Mouse (Mus musculus) CH12.LX (cell line): Measurements from ENCODE around the gene Gm20518. TPM values are rescaled to one million over a fixed set of nuclear protein-coding genes. Genes with fewer than 3 reads are reported as not detected.

Experiments
- DNase-seq: peaks from one replicate; pipeline ENCODE4 v3.0.0-alpha.2; 2013; ENCODE audit errors: extremely low read depth
- H3K27ac ChIP-seq: 2 replicates; pipeline ENCODE4 v1.5.1; 2012; ENCODE audit warnings: low read depth, mild to moderate bottlenecking, control low read depth, moderate library complexity; ENCODE audit not compliant: insufficient read depth
- H3K27me3 ChIP-seq: replicated peaks from 2 replicates; pipeline ENCODE3; 2012; ENCODE audit warnings: inconsistent platforms
- H3K36me3 ChIP-seq, 2 experiments: replicated peaks in 1 of 2; 2 replicates each; pipeline versions ENCODE3 to v1.6.1; 2012; ENCODE audit warnings: inconsistent platforms in 1 of 2, low read length in 1 of 2, mild to moderate bottlenecking in 1 of 2, mixed read lengths in 1 of 2, moderate library complexity in 1 of 2; ENCODE audit not compliant: control insufficient read depth in 1 of 2, insufficient read depth in 1 of 2
- H3K4me1 ChIP-seq, 2 experiments: 2 replicates each; pipeline ENCODE4 v1.6.1; 2012; ENCODE audit warnings: inconsistent platforms in 1 of 2, moderate library complexity in 1 of 2; ENCODE audit not compliant: insufficient read depth in 2 of 2, control insufficient read depth in 1 of 2
- H3K4me2 ChIP-seq: 2 replicates; pipeline ENCODE4 v1.6.1; 2012; ENCODE audit warnings: low read depth, mild to moderate bottlenecking, control low read depth; ENCODE audit not compliant: poor library complexity, insufficient read depth, severe bottlenecking
- H3K4me3 ChIP-seq, 3 experiments: fragments of 150-350 bp in 1 of 3; sonication (generic) in 1 of 3; replicated peaks in 1 of 3; 2 replicates each; pipeline versions ENCODE3 to v1.5.1; 2011 to 2012; ENCODE audit warnings: low read depth in 2 of 3, low read length in 2 of 3, mild to moderate bottlenecking in 2 of 3, moderate library complexity in 2 of 3, control low read depth in 1 of 3, improper control_type of control experiment in 1 of 3, inconsistent platforms in 1 of 3, mixed read lengths in 1 of 3; ENCODE audit not compliant: poor library complexity in 1 of 3
- H3K79me2 ChIP-seq: replicated peaks from 2 replicates; pipeline ENCODE4 v1.6.1; 2012; ENCODE audit warnings: mild to moderate bottlenecking, moderate library complexity; ENCODE audit not compliant: control insufficient read depth, poor library complexity, insufficient read depth, severe bottlenecking; ENCODE audit errors: extremely low read depth
- H3K9ac ChIP-seq: 2 replicates; pipeline ENCODE4 v1.6.1; 2012; ENCODE audit warnings: low read depth, mild to moderate bottlenecking, control low read depth, moderate library complexity; ENCODE audit not compliant: insufficient read depth
- H3K9me3 ChIP-seq: replicated peaks from 2 replicates; pipeline ENCODE3; 2012; ENCODE audit warnings: low read length, inconsistent platforms, mixed read lengths
- BHLHE40 ChIP-seq: IDR thresholded peaks from 2 replicates; pipeline ENCODE4 v1.6.1; 2011; ENCODE audit warnings: mild to moderate bottlenecking, low read depth, low read length, improper control_type of control experiment
- CHD2 ChIP-seq: IDR thresholded peaks from 2 replicates; pipeline ENCODE4 v1.6.1; 2011; ENCODE audit warnings: low read length, improper control_type of control experiment
- CTCF ChIP-seq, 2 experiments: IDR thresholded peaks in 1 of 2; conservative IDR thresholded peaks in 1 of 2; 2 replicates each; pipeline ENCODE4 v1.5.1; 2011 to 2012; ENCODE audit warnings: low read depth in 2 of 2, low read length in 2 of 2, improper control_type of control experiment in 1 of 2, inconsistent platforms in 1 of 2, mild to moderate bottlenecking in 1 of 2, moderate library complexity in 1 of 2
- E2F4 ChIP-seq: IDR thresholded peaks from 2 replicates; pipeline ENCODE4 v1.6.1; 2011; ENCODE audit warnings: low read depth, low read length, improper control_type of control experiment; ENCODE audit not compliant: insufficient replicate concordance
- ELF1 ChIP-seq: IDR thresholded peaks from 2 replicates; pipeline ENCODE4 v1.6.1; 2014; ENCODE audit warnings: low read depth, mild to moderate bottlenecking, inconsistent platforms, low read length, improper control_type of control experiment
- HCFC1 ChIP-seq: IDR thresholded peaks from 2 replicates; pipeline ENCODE4 v1.6.1; 2012; ENCODE audit warnings: low read depth, mild to moderate bottlenecking, inconsistent platforms, low read length, improper control_type of control experiment
- IRF4 ChIP-seq: IDR thresholded peaks from 2 replicates; pipeline ENCODE4 v1.6.1; 2014; ENCODE audit warnings: low read depth, mild to moderate bottlenecking, inconsistent platforms, low read length, improper control_type of control experiment
- JUN ChIP-seq: IDR thresholded peaks from 2 replicates; pipeline ENCODE4 v1.6.1; 2011; ENCODE audit warnings: low read depth, mild to moderate bottlenecking, low read length, improper control_type of control experiment, moderate library complexity; ENCODE audit not compliant: insufficient read depth
- JUND ChIP-seq: conservative IDR thresholded peaks from 2 replicates; pipeline ENCODE4 v1.6.1; 2011; ENCODE audit warnings: low read depth, low read length, improper control_type of control experiment
- KAT2A ChIP-seq: IDR thresholded peaks from 2 replicates; pipeline ENCODE4 v1.6.1; 2012; ENCODE audit warnings: low read length, improper control_type of control experiment, inconsistent platforms; ENCODE audit not compliant: insufficient replicate concordance
- MAFK ChIP-seq: IDR thresholded peaks from 2 replicates; pipeline ENCODE4 v1.6.1; 2011; ENCODE audit warnings: low read length, improper control_type of control experiment; ENCODE audit not compliant: insufficient replicate concordance
- MAX ChIP-seq: IDR thresholded peaks from 2 replicates; pipeline ENCODE4 v1.6.1; 2011; ENCODE audit warnings: low read length, improper control_type of control experiment
- MXI1 ChIP-seq: IDR thresholded peaks from 2 replicates; pipeline ENCODE4 v1.6.1; 2011; ENCODE audit warnings: mild to moderate bottlenecking, low read depth, low read length, improper control_type of control experiment
- NELFE ChIP-seq: IDR thresholded peaks from 2 replicates; pipeline ENCODE4 v1.6.1; 2011; ENCODE audit warnings: low read depth, low read length, improper control_type of control experiment
- NRF1 ChIP-seq: IDR thresholded peaks from 2 replicates; pipeline ENCODE4 v1.6.1; 2014; ENCODE audit warnings: low read depth, mild to moderate bottlenecking, inconsistent platforms, low read length, improper control_type of control experiment, moderate library complexity
- PAX5 ChIP-seq: IDR thresholded peaks from 2 replicates; pipeline ENCODE4 v1.6.1; 2012; ENCODE audit warnings: low read length, inconsistent platforms, mixed read lengths
- POLR2AphosphoS2 ChIP-seq: IDR thresholded peaks from 2 replicates; pipeline ENCODE4 v1.6.1; 2011; ENCODE audit warnings: low read depth, low read length, improper control_type of control experiment
- RCOR1 ChIP-seq: conservative IDR thresholded peaks from 2 replicates; pipeline ENCODE4 v1.6.1; 2012; ENCODE audit warnings: low read depth, mild to moderate bottlenecking, inconsistent platforms, low read length, improper control_type of control experiment
- SIN3A ChIP-seq: IDR thresholded peaks from 2 replicates; pipeline ENCODE4 v1.6.1; 2012; ENCODE audit warnings: low read length, improper control_type of control experiment, inconsistent platforms
- TBP ChIP-seq: conservative IDR thresholded peaks from 2 replicates; pipeline ENCODE4 v1.6.1; 2011; ENCODE audit warnings: low read depth, low read length, improper control_type of control experiment
- TCF12 ChIP-seq: IDR thresholded peaks from 2 replicates; pipeline ENCODE4 v1.6.1; 2014; ENCODE audit warnings: low read depth, mild to moderate bottlenecking, inconsistent platforms, low read length, improper control_type of control experiment
- UBTF ChIP-seq: IDR thresholded peaks from 2 replicates; pipeline ENCODE4 v1.6.1; 2012; ENCODE audit warnings: low read depth, mild to moderate bottlenecking, inconsistent platforms, low read length, improper control_type of control experiment, moderate library complexity
- ZC3H11A ChIP-seq: IDR thresholded peaks from 2 replicates; pipeline ENCODE4 v1.6.1; 2012; ENCODE audit warnings: low read depth, mild to moderate bottlenecking, inconsistent platforms, low read length, improper control_type of control experiment
- ZMIZ1 ChIP-seq: IDR thresholded peaks from 2 replicates; pipeline ENCODE4 v1.6.1; 2012; ENCODE audit warnings: low read depth, mild to moderate bottlenecking, inconsistent platforms, low read length, improper control_type of control experiment
- dilution Hi-C: fragments of 300-500 bp; cut with MboI; formaldehyde crosslinking; loops from 2 replicates; pipeline ENCODE4 v1.14.3; 2020; ENCODE audit warnings: low sequenced_read_pairs; ENCODE audit not compliant: extremely low pct_unique_long_range_greater_than_20kb, extremely low pct_ligation_motif_present
- in situ Hi-C: fragments of 300-500 bp; cut with MboI; formaldehyde crosslinking; loops from 3 replicates; pipeline ENCODE4 v1.14.3; 2019; ENCODE audit warnings: low sequenced_read_pairs, low pct_ligation_motif_present, low pct_unique_long_range_greater_than_20kb, mixed read lengths
- polyA plus RNA-seq: library from polyadenylated mRNA; unstranded; fragments of >175 nt; gene quantifications from 2 replicates; pipeline ENCODE4 v1.2.1, GENCODE M21; 2012; ENCODE audit warnings: low read depth; ENCODE audit not compliant: insufficient read length
- total RNA-seq, 2 experiments: library from RNA; depleted of rRNA; stranded (reverse); fragments of 300-350 nt in 1 of 2; fragments of >200 nt in 1 of 2; gene quantifications; 2 replicates each; pipeline ENCODE4 v1.2.3; 2012 to 2014

The Gm20518 gene
- total and polyA plus RNA-seq, 3 experiments: 0.16 to 0.91 (median 0.21) TPM

DNA sequence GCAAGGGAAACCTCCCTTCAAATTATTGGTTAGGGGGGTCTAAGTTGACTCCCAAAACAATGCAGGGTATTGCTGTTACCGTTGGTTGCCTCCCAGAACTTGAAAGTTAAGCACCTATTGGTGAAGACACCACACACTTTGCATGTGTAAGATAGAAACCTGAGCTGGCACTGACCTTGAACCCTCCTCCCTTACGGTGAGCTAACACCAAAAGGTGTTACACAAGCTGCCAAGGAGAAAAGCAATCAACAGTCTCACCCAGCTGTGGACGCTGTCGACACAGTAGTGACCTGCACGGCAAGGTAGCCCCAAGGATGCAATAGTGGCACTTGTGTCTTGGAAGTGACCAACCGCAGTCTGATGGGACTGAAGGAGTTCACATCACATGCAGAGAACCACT lies 7.4 kb downstream of the Gm20518 start:
- no peak for TF ChIP-seq SIN3A
- TF ChIP-seq MAFK: no peak
- no peak for TF ChIP-seq JUND
- no peak for TF ChIP-seq BHLHE40
- no peak for TF ChIP-seq CTCF (conservative IDR thresholded peaks at IDR 0.05 in 1 of 2, IDR thresholded peaks at IDR 0.05 in 1 of 2; ENCODE audit: low read depth in 2 of 2, low read length in 2 of 2)
- no peak for TF ChIP-seq HCFC1
- TF ChIP-seq KAT2A: no peak
- TF ChIP-seq PAX5: no peak
- no peak for TF ChIP-seq MXI1
- no peak for TF ChIP-seq TCF12
- TF ChIP-seq ZMIZ1: no peak
- no peak for TF ChIP-seq IRF4
- no peak for TF ChIP-seq NRF1
- TF ChIP-seq CHD2: no peak
- TF ChIP-seq UBTF: no peak
- TF ChIP-seq E2F4: no peak
- no peak overlapping the region for H3K27ac ChIP-seq
- H3K9ac ChIP-seq: no peak overlapping the region
- no peak overlapping the region for H3K4me2 ChIP-seq
- H3K27me3 ChIP-seq: no peaks in the 10 kb centered on the region
- H3K9me3 ChIP-seq: peaks cover 6% of the 10 kb centered on the region
- DNase-seq: no peak
- in situ Hi-C loops (no loop called here), dilution Hi-C loops (no loop called here)
- peaks cover 19 to 73% of the 10 kb centered on the region in 2 experiments for H3K36me3 ChIP-seq
- no peak overlapping the region for H3K4me3 ChIP-seq
- peaks cover 38% of the 10 kb centered on the region for H3K79me2 ChIP-seq
- peaks cover 8 to 36% of the 10 kb centered on the region in 2 experiments for H3K4me1 ChIP-seq

DNA sequence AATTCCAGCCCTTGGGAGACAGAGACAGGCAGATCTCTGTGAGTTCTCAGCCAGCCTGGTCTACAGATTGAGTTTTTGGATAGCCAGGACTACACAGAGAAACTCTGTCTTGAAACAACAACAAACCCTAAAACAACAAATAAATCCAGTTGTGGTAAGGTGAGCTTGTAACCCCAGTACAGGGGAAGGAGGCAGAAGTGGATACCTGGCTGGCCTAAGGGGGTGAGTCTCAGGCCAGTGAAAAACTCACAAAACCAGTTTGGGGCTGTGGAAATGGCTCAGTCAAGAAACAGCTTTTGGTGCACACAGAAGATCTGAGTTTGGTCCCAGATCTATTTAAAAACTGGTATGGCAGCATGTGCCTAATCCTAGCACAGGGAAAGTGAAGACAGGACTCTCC lies 9.3 kb downstream of the Gm20518 start:
- in situ Hi-C loops (no loop called here), dilution Hi-C loops (no loop called here)
- Histone ChIP-seq H3K36me3 (peaks cover 22 to 93% of the 10 kb centered on the region in 2 experiments), H3K4me2 (no peak overlapping the region), H3K79me2 (peaks cover 49% of the 10 kb centered on the region), H3K27me3 (no peaks in the 10 kb centered on the region), H3K27ac (no peak overlapping the region), H3K4me3 (no peak overlapping the region), H3K4me1 (peaks cover 8 to 36% of the 10 kb centered on the region in 2 experiments), H3K9ac (no peak overlapping the region), H3K9me3 (peaks cover 11% of the 10 kb centered on the region)
- no peak for TF ChIP-seq ZC3H11A
- no peak for TF ChIP-seq JUN
- no peak for TF ChIP-seq MAFK
- no peak for TF ChIP-seq TBP
- TF ChIP-seq ELF1: no peak
- TF ChIP-seq RCOR1: no peak
- TF ChIP-seq MXI1: no peak
- TF ChIP-seq ZMIZ1: no peak
- no peak for TF ChIP-seq IRF4
- no peak for TF ChIP-seq CTCF (conservative IDR thresholded peaks at IDR 0.05 in 1 of 2, IDR thresholded peaks at IDR 0.05 in 1 of 2; ENCODE audit: low read depth in 2 of 2, low read length in 2 of 2)
- no peak for TF ChIP-seq UBTF
- no peak for TF ChIP-seq NELFE
- no peak for TF ChIP-seq HCFC1
- TF ChIP-seq MAX: no peak
- no peak for TF ChIP-seq KAT2A
- TF ChIP-seq POLR2AphosphoS2: no peak
- DNase-seq: no peak
